Mouse (Mus musculus): ENCODE data around the gene Serinc2. TPM values are rescaled to one million over a fixed set of nuclear protein-coding genes. Genes with fewer than 3 reads are reported as not detected.

Gene Serinc2
- polyA plus RNA-seq, 1 experiment: 12.9 TPM

DNA sequence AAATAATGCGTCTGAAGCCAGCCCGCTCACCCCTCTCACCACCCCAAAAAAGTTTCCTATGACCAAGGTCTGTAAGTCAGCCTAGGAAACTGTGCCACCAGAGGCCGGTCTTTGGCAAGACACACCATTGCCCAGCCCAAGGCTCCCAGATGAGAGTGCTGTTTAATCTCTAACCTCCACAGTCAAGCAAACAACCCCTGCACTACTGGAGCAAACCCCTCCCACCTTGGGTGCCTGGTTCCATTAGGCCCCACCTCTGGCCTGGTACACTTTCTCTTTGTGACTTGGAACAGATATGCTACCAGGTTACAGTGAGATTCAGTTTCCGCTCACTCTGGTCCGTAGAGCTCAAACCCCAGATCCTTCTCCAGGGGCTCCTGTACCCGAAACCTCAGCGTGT lies 11.9 kb downstream of the Serinc2 start:
- no peak overlapping the region for H3K9ac ChIP-seq (ENCODE audit: low read depth, poor library complexity, severe bottlenecking)
- no peaks in the 10 kb centered on the region for H3K27me3 ChIP-seq (ENCODE audit: control insufficient read depth, insufficient read depth, low read length, poor library complexity, severe bottlenecking)
- H3K4me3 ChIP-seq (ENCODE audit: low read depth, low read length): no peak overlapping the region
- TF ChIP-seq EP300 (IDR thresholded peaks at IDR 0.05; ENCODE audit: insufficient read depth, low read depth, low read length) (no peak), POLR2A (IDR thresholded peaks at IDR 0.05; ENCODE audit: insufficient read depth, low read length) (no peak), CTCF (IDR thresholded peaks at IDR 0.05; ENCODE audit: low read depth, low read length) (no peak)
- H3K27ac ChIP-seq (ENCODE audit: insufficient read depth, low read length): no peak overlapping the region
- no peaks in the 10 kb centered on the region for H3K36me3 ChIP-seq (ENCODE audit: control insufficient read depth, insufficient read depth, low read length, poor library complexity, severe bottlenecking)
- H3K9me3 ChIP-seq (replicated peaks; ENCODE audit: control insufficient read depth, insufficient read depth, low read length, poor library complexity, severe bottlenecking): no peaks in the 10 kb centered on the region
- peaks cover 2% of the 10 kb centered on the region for H3K4me1 ChIP-seq (ENCODE audit: control insufficient read depth, insufficient read depth, low read length)

DNA sequence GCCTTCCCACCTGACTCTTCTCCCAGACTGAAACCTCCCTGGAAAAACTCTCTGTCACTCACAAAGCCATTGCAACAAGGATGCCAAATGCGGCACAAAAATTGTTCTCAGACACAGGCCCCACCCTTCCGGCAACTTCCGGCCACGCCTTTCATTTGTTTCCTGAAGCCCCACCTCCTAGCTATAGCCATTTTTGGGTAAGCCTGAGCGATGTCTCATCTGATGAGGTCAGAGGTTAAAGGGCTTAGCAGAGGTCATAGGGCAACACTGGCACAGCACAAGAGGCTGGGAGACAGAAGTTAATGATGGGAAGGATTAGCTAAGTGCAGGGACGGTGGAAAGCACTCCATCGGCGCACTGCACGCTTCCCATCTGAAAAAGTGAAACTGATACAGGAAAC lies 12.4 kb downstream of the Serinc2 start:
- H3K4me1 ChIP-seq (ENCODE audit: control insufficient read depth, insufficient read depth, low read length): peaks cover 2% of the 10 kb centered on the region
- no peak overlapping the region for H3K9ac ChIP-seq (ENCODE audit: low read depth, poor library complexity, severe bottlenecking)
- no peaks in the 10 kb centered on the region for H3K27me3 ChIP-seq (ENCODE audit: control insufficient read depth, insufficient read depth, low read length, poor library complexity, severe bottlenecking)
- TF ChIP-seq POLR2A (IDR thresholded peaks at IDR 0.05; ENCODE audit: insufficient read depth, low read length) (no peak), EP300 (IDR thresholded peaks at IDR 0.05; ENCODE audit: insufficient read depth, low read depth, low read length) (no peak), CTCF (IDR thresholded peaks at IDR 0.05; ENCODE audit: low read depth, low read length) (no peak)
- no peaks in the 10 kb centered on the region for H3K9me3 ChIP-seq (replicated peaks; ENCODE audit: control insufficient read depth, insufficient read depth, low read length, poor library complexity, severe bottlenecking)
- H3K27ac ChIP-seq (ENCODE audit: insufficient read depth, low read length): no peak overlapping the region
- no peaks in the 10 kb centered on the region for H3K36me3 ChIP-seq (ENCODE audit: control insufficient read depth, insufficient read depth, low read length, poor library complexity, severe bottlenecking)
- H3K4me3 ChIP-seq (ENCODE audit: low read depth, low read length): no peak overlapping the region

DNA sequence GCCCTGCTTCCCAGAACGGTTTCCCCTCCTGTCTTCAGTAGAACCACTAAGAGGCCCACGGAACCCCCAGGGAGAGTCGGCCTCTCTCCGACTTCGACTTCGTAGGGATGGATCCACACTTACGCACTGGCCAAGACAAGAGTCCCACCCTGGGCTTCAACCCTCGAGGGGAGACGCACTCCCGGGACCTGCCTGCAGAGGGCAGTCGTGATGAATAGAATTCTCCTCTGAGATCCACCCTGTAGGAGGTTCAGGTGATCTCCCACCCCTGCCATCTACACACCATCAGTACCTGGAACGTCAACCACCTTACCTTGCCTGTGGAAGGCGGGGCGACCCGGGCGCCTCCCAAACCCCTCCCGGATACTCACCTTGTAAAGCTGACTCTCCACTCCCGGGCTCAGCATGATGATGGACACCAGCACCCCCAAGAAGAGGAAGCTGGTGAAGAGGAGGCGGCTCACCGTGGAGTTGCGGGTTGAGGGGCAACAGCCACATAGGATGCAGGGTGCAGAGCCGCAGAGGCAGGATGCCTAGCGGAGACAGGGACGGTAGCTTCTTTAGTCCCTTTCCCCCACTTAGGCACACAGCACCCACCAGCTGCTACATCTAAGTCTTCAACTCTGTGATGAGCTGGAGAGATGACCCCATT lies 14.2 kb downstream of the Serinc2 start:
- Histone ChIP-seq H3K4me3 (ENCODE audit: low read depth, low read length) (no peak overlapping the region), H3K27ac (ENCODE audit: insufficient read depth, low read length) (no peak overlapping the region), H3K27me3 (ENCODE audit: control insufficient read depth, insufficient read depth, low read length, poor library complexity, severe bottlenecking) (no peaks in the 10 kb centered on the region), H3K36me3 (ENCODE audit: control insufficient read depth, insufficient read depth, low read length, poor library complexity, severe bottlenecking) (no peaks in the 10 kb centered on the region), H3K9ac (ENCODE audit: low read depth, poor library complexity, severe bottlenecking) (no peak overlapping the region), H3K9me3 (replicated peaks; ENCODE audit: control insufficient read depth, insufficient read depth, low read length, poor library complexity, severe bottlenecking) (no peaks in the 10 kb centered on the region), H3K4me1 (ENCODE audit: control insufficient read depth, insufficient read depth, low read length) (peaks cover 2% of the 10 kb centered on the region)
- TF ChIP-seq CTCF (IDR thresholded peaks at IDR 0.05; ENCODE audit: low read depth, low read length) (peak; percentile 87), POLR2A (IDR thresholded peaks at IDR 0.05; ENCODE audit: insufficient read depth, low read length) (no peak)

DNA sequence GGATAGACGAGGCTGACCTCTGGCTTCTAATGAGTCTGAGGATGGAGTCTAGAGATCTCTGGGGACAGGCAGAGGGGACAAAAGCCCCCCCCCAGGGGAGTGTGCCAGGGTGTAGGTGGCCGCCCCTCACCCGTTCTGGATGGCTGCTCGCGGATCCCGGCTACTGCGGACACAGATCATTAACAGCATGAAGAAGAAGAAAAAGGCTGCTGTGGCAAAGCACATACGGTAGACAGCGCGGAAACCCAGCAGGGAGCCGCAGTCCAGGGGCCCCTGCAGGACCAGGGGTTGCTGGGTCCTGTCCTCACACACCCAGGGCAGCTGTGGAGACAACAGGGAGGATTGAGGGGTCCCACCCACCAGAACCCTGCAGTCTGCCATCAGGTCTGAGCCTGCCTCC lies 14.9 kb downstream of the Serinc2 start:
- H3K4me3 ChIP-seq (ENCODE audit: low read depth, low read length): no peak overlapping the region
- peaks cover 2% of the 10 kb centered on the region for H3K4me1 ChIP-seq (ENCODE audit: control insufficient read depth, insufficient read depth, low read length)
- TF ChIP-seq POLR2A (IDR thresholded peaks at IDR 0.05; ENCODE audit: insufficient read depth, low read length) (no peak), CTCF (IDR thresholded peaks at IDR 0.05; ENCODE audit: low read depth, low read length) (no peak), EP300 (IDR thresholded peaks at IDR 0.05; ENCODE audit: insufficient read depth, low read depth, low read length) (no peak)
- no peaks in the 10 kb centered on the region for H3K9me3 ChIP-seq (replicated peaks; ENCODE audit: control insufficient read depth, insufficient read depth, low read length, poor library complexity, severe bottlenecking)
- no peak overlapping the region for H3K9ac ChIP-seq (ENCODE audit: low read depth, poor library complexity, severe bottlenecking)
- no peaks in the 10 kb centered on the region for H3K27me3 ChIP-seq (ENCODE audit: control insufficient read depth, insufficient read depth, low read length, poor library complexity, severe bottlenecking)
- H3K27ac ChIP-seq (ENCODE audit: insufficient read depth, low read length): no peak overlapping the region
- no peaks in the 10 kb centered on the region for H3K36me3 ChIP-seq (ENCODE audit: control insufficient read depth, insufficient read depth, low read length, poor library complexity, severe bottlenecking)

DNA sequence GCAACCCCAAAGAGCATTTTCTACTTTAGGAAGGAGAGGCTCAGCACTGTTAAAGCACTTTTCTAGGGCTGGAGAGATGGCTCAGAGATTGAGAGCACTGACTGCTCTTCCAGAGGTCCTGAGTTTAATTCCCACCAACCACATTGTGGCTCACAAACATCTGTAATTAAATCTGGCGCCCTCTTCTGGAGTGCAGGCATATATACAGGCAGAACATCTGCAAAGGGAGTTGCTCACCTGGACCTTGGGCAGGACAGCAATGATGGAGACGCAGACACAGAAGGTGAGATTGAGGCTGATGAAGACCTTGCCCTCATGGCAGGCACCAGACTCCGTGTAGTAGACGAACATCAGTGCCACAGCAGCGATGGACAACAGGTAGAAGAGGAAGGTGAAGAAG lies 18.6 kb downstream of the Serinc2 start:
- Histone ChIP-seq H3K27me3 (ENCODE audit: control insufficient read depth, insufficient read depth, low read length, poor library complexity, severe bottlenecking) (no peaks in the 10 kb centered on the region), H3K9ac (ENCODE audit: low read depth, poor library complexity, severe bottlenecking) (no peak overlapping the region), H3K36me3 (ENCODE audit: control insufficient read depth, insufficient read depth, low read length, poor library complexity, severe bottlenecking) (no peaks in the 10 kb centered on the region), H3K9me3 (replicated peaks; ENCODE audit: control insufficient read depth, insufficient read depth, low read length, poor library complexity, severe bottlenecking) (no peaks in the 10 kb centered on the region), H3K4me1 (ENCODE audit: control insufficient read depth, insufficient read depth, low read length) (no peaks in the 10 kb centered on the region), H3K27ac (ENCODE audit: insufficient read depth, low read length) (no peak overlapping the region), H3K4me3 (ENCODE audit: low read depth, low read length) (no peak overlapping the region)
- no peak for TF ChIP-seq EP300 (IDR thresholded peaks at IDR 0.05; ENCODE audit: insufficient read depth, low read depth, low read length)
- peak; percentile 52 for TF ChIP-seq CTCF (IDR thresholded peaks at IDR 0.05; ENCODE audit: low read depth, low read length)
- no peak for TF ChIP-seq POLR2A (IDR thresholded peaks at IDR 0.05; ENCODE audit: insufficient read depth, low read length)

DNA sequence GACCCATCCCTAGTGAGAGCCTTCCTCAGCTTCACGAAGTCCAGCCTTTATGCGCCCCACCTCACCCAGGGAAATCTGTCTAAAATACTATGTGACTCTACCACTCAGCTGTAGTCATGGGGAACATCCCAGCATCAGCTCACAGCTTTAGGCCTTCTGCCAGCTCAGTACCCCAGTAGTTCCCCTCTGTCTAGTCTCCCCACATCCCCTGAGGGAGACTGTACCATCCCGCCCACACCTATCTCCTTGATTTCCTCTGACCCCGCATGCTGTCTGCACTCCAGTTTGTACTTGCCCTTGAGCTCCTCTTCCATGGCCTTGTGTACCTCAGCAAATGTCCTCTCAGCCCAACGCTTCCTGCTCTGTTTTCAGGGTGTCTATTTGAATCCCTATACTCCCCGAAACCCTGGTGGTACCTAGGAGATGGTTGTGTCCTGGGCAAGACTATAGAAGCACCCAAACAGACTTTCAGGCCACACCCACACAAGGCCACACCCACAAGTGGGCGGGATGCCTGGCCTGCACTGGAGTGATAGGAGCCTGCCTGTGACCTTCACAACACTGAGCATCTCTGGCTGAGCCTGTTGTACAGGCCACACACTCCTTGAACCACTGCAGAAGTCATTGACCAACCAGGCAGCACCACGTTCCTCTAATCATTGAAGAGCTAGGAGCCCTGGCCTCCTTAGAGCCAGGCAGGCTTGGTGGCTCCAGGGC lies 26.4 kb downstream of the Serinc2 start:
- Histone ChIP-seq H3K4me1 (ENCODE audit: control insufficient read depth, insufficient read depth, low read length) (peaks cover 8% of the 10 kb centered on the region), H3K4me3 (ENCODE audit: low read depth, low read length) (peak overlapping the region; percentile 40; the same call in 1 of the 2 replicates), H3K9ac (ENCODE audit: low read depth, poor library complexity, severe bottlenecking) (no peak overlapping the region), H3K27ac (ENCODE audit: insufficient read depth, low read length) (no peak overlapping the region), H3K36me3 (ENCODE audit: control insufficient read depth, insufficient read depth, low read length, poor library complexity, severe bottlenecking) (no peaks in the 10 kb centered on the region), H3K9me3 (replicated peaks; ENCODE audit: control insufficient read depth, insufficient read depth, low read length, poor library complexity, severe bottlenecking) (no peaks in the 10 kb centered on the region), H3K27me3 (ENCODE audit: control insufficient read depth, insufficient read depth, low read length, poor library complexity, severe bottlenecking) (no peaks in the 10 kb centered on the region)
- no peak for TF ChIP-seq POLR2A (IDR thresholded peaks at IDR 0.05; ENCODE audit: insufficient read depth, low read length)
- no peak for TF ChIP-seq EP300 (IDR thresholded peaks at IDR 0.05; ENCODE audit: insufficient read depth, low read depth, low read length)

Measured in ES-Bruce4 (cell line).